Mouse (Mus musculus) E14TG2a.4 (cell line): ENCODE results near the gene Vav3.

Source experiments
- CTCF ChIP-seq: conservative IDR thresholded peaks from 2 replicates; pipeline ENCODE4 v1.5.1; 2014; ENCODE audit warnings: low read length
- POU5F1 ChIP-seq: IDR thresholded peaks from 2 replicates; pipeline ENCODE4 v1.6.1; 2014; ENCODE audit warnings: low read length, borderline replicate concordance

- TF ChIP-seq CTCF (no peak), POU5F1 (no peak)
Observed at GRCm38 (mm10) chr3:109731592-109732230, 391.3 kb downstream of the Vav3 start.
